Mouse (Mus musculus): ENCODE measurements around the gene BC107364.

- no peak for TF ChIP-seq POLR2A (IDR thresholded peaks at IDR 0.05; ENCODE audit: control insufficient read depth, low read depth, low read length)
- TF ChIP-seq CTCF (IDR thresholded peaks at IDR 0.05; ENCODE audit: control insufficient read depth, insufficient read depth, insufficient replicate concordance, low read depth, low read length) = no peak
These were observed 49.4 kb upstream of the BC107364 start for GRCm38 (mm10) chr3:96501391-96502115.
